Mouse (Mus musculus) layer of hippocampus, postnatal 36 days (tissue): Measurements from ENCODE around the gene Crim1. TPM values are rescaled to one million over a fixed set of nuclear protein-coding genes. Genes with fewer than 3 reads are reported as not detected.

Experiments used
- microRNA-seq, 2 experiments: library from miRNA; unstranded; fragments of <30 nt; microRNA quantifications; one replicate each; pipeline ENCODE4 v1.2.0; 2021
- total RNA-seq, 2 experiments: library from RNA; stranded (reverse); gene quantifications; 2 replicates each; pipeline ENCODE4 v1.2.3; 2021

The Crim1 gene
- total RNA-seq, 2 experiments from 2014 or later = 137 to 139 TPM

Small RNAs within 50 kb of the gene (microRNA-seq; reads per million reads assigned to microRNA genes)
- 0 reads per million in 2 experiments for gene Gm25069

Other genes starting within 250 kb of the Crim1 start
- gene Fez2, start 217.9 kb downstream of the Crim1 start, total RNA-seq = 10 to 100 TPM; 30.0 to 30.3 TPM